Mouse (Mus musculus) right cerebral cortex, postnatal 14 days (tissue): ENCODE results near the gene B230118H07Rik.
"Not testable (repeated sequence)": the region's sequence is repeated elsewhere in the genome, so short reads cannot be mapped to it uniquely, and the experiment has no call there.

Source experiments
- DNase-seq: peaks from one replicate; pipeline ENCODE4 v3.0.0; 2022

B230118H07Rik gene

GRCm38 (mm10) chr2:101581418-101581817 is 67.9 kb downstream of the B230118H07Rik start:
- DNase-seq, result no peak

GRCm38 (mm10) chr2:101580977-101581376 is 68.4 kb downstream of the B230118H07Rik start:
- DNase-seq, result no peak

GRCm38 (mm10) chr2:101580428-101580827 is 68.9 kb downstream of the B230118H07Rik start:
- no peak for DNase-seq

- no peak for DNase-seq
Observed at GRCm38 (mm10) chr2:101580027-101580426, 69.3 kb downstream of the B230118H07Rik start.

GRCm38 (mm10) chr2:101577243-101577642 is 72.1 kb downstream of the B230118H07Rik start:
- no peak for DNase-seq

- DNase-seq, result no peak
Observed at GRCm38 (mm10) chr2:101569230-101569629, 80.1 kb downstream of the B230118H07Rik start.

GRCm38 (mm10) chr2:101567490-101567889 is 81.8 kb downstream of the B230118H07Rik start:
- DNase-seq, result no peak

- DNase-seq, result no peak
Observed at GRCm38 (mm10) chr2:101563776-101564175, 85.6 kb downstream of the B230118H07Rik start.

GRCm38 (mm10) chr2:101563206-101563605 is 86.1 kb downstream of the B230118H07Rik start:
- no peak for DNase-seq

GRCm38 (mm10) chr2:101559431-101559830 is 89.9 kb downstream of the B230118H07Rik start:
- DNase-seq, result no peak

GRCm38 (mm10) chr2:101555886-101556285 is 93.4 kb downstream of the B230118H07Rik start:
- no peak for DNase-seq

GRCm38 (mm10) chr2:101553851-101554250 is 95.5 kb downstream of the B230118H07Rik start:
- DNase-seq, result no peak

- DNase-seq, result no peak
Observed at GRCm38 (mm10) chr2:101552301-101552700, 97.0 kb downstream of the B230118H07Rik start.

- no peak for DNase-seq
Observed at GRCm38 (mm10) chr2:101551026-101551719, 98.2 kb downstream of the B230118H07Rik start.

- DNase-seq, result no peak
Observed at GRCm38 (mm10) chr2:101550176-101550575, 99.2 kb downstream of the B230118H07Rik start.

GRCm38 (mm10) chr2:101548866-101549265 is 100.5 kb downstream of the B230118H07Rik start:
- DNase-seq, result no peak

- no peak for DNase-seq
Observed at GRCm38 (mm10) chr2:101545593-101545992, 103.7 kb downstream of the B230118H07Rik start.

- DNase-seq, result no peak
Observed at GRCm38 (mm10) chr2:101543704-101544417, 105.5 kb downstream of the B230118H07Rik start.

GRCm38 (mm10) chr2:101536887-101537286 is 112.4 kb downstream of the B230118H07Rik start:
- not testable (repeated sequence) for DNase-seq

GRCm38 (mm10) chr2:101533741-101534140 is 115.6 kb downstream of the B230118H07Rik start:
- DNase-seq, result no peak

GRCm38 (mm10) chr2:101525503-101526381 is 123.6 kb downstream of the B230118H07Rik start:
- peak; percentile 65 for DNase-seq

GRCm38 (mm10) chr2:101525091-101525490 is 124.2 kb downstream of the B230118H07Rik start:
- DNase-seq, result peak; percentile 19

GRCm38 (mm10) chr2:101520503-101520902 is 128.8 kb downstream of the B230118H07Rik start:
- no peak for DNase-seq
